Mouse (Mus musculus) midbrain, embryonic 12.5 days (tissue): Measurements from ENCODE around the gene Cfap69. TPM values are rescaled to one million over a fixed set of nuclear protein-coding genes. Genes with fewer than 3 reads are reported as not detected.
A peak's percentile ranks its signal among the peaks of the same experiment; 100 is the strongest.

Experiments
- ATAC-seq: fragments of 200-750 bp; cut with Nextera tagmentation; 2 replicates; pipeline ENCODE4 v1.8.0; 2017; ENCODE audit warnings: low read depth, moderate TSS enrichment, moderate library complexity; ENCODE audit not compliant: low FRiP score
- H3K27ac ChIP-seq: fragments of 300-500 bp; sonication (generic); replicated peaks from 2 replicates; pipeline ENCODE4 v1.5.1; 2016; ENCODE audit warnings: mild to moderate bottlenecking
- H3K27me3 ChIP-seq: fragments of 300-500 bp; sonication (generic); 2 replicates; pipeline ENCODE4 v1.6.1; 2016; ENCODE audit warnings: mild to moderate bottlenecking
- H3K36me3 ChIP-seq: fragments of 300-500 bp; sonication (generic); 2 replicates; pipeline ENCODE4 v1.6.1; 2016
- H3K4me1 ChIP-seq: fragments of 300-500 bp; sonication (generic); 2 replicates; pipeline ENCODE4 v1.6.1; 2016
- H3K4me2 ChIP-seq: fragments of 300-500 bp; sonication (generic); replicated peaks from 2 replicates; pipeline ENCODE4 v1.6.1; 2016; ENCODE audit warnings: mild to moderate bottlenecking, moderate library complexity
- H3K4me3 ChIP-seq: fragments of 300-500 bp; sonication (generic); 2 replicates; pipeline ENCODE4 v1.5.1; 2016; ENCODE audit warnings: mild to moderate bottlenecking
- H3K9ac ChIP-seq: fragments of 300-500 bp; sonication (generic); replicated peaks from 2 replicates; pipeline ENCODE4 v1.6.1; 2016; ENCODE audit warnings: mild to moderate bottlenecking, moderate library complexity
- H3K9me3 ChIP-seq: fragments of 300-500 bp; sonication (generic); 2 replicates; pipeline ENCODE4 v1.6.1; 2016; ENCODE audit warnings: mild to moderate bottlenecking
- WGBS: fragments of 180-500 bp; shearing (Covaris S2); methylation state at CpG from one replicate; pipeline ENCODE4 v1.1.7; 2016; 5-methylcytosine and 5-hydroxymethylcytosine counted together
- polyA plus RNA-seq: library from polyadenylated mRNA; unstranded; fragments of >200 nt; fragmentation: Nextera tagmentation; extraction: Ambion mirVana; gene quantifications from 2 replicates; pipeline ENCODE4 v1.2.1, GENCODE M21; 2016

Gene Cfap69
- polyA plus RNA-seq, result 5.8 and 8.7 TPM in 2 replicates

- Histone ChIP-seq H3K4me2 (peak within 1 kb of the TSS; percentile 90), H3K27ac (peak within 1 kb of the TSS; percentile 46; the same call in 1 of the 2 replicates)
Observed at GRCm38 (mm10) chr5:5663655-5664370, at the start of gene Cfap69. TSS of gene Cfap69 (minus strand) at chr5:5664239.

DNA sequence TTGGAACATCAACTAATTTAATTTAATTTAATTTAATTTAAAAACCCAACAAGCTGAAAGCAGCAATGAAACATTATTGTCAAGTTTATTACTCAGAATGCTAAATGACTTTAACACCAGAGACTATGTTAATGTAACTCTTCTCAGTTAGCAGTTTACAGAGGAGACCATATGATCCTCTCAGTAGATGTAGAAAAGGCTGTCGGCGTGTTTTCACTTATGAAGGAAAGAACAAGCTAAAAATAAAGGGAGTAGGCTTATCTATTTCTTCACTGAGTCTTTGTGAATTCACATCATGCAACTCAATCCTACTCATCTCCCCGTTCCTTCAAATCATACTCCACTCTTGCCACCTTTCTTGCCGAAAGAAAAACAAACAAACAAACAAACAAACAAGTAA lies 47.0 kb upstream of the Cfap69 start:
- Histone ChIP-seq H3K27ac (no peak overlapping the region), H3K4me1 (no peaks in the 10 kb centered on the region), H3K4me3 (no peak overlapping the region), H3K4me2 (no peak overlapping the region), H3K9me3 (no peaks in the 10 kb centered on the region), H3K27me3 (no peaks in the 10 kb centered on the region), H3K36me3 (no peaks in the 10 kb centered on the region), H3K9ac (no peak overlapping the region)
- 88% methylated on average over 4 of the region's 4 CpGs for WGBS
- no peak for ATAC-seq

More at GRCm38 (mm10) chr5:5663655-5664370, at the start of gene Cfap69:
- H3K9ac ChIP-seq, result peak within 1 kb of the TSS; percentile 77
- no peaks in the 10 kb centered on the region for H3K9me3 ChIP-seq
- peaks cover 11% of the 10 kb centered on the region for H3K4me1 ChIP-seq
- peak; percentile 99 for ATAC-seq
- H3K36me3 ChIP-seq, result 0 out of 2 replicates have a peak, but pooled peaks cover 2% of the 10 kb centered on the region
- 0% methylated on average over 42 of the region's 48 CpGs for WGBS
- H3K4me3 ChIP-seq, result peak within 1 kb of the TSS; percentile 78
- H3K27me3 ChIP-seq, result 0 out of 2 replicates have a peak, but pooled peaks cover 4% of the 10 kb centered on the region

DNA sequence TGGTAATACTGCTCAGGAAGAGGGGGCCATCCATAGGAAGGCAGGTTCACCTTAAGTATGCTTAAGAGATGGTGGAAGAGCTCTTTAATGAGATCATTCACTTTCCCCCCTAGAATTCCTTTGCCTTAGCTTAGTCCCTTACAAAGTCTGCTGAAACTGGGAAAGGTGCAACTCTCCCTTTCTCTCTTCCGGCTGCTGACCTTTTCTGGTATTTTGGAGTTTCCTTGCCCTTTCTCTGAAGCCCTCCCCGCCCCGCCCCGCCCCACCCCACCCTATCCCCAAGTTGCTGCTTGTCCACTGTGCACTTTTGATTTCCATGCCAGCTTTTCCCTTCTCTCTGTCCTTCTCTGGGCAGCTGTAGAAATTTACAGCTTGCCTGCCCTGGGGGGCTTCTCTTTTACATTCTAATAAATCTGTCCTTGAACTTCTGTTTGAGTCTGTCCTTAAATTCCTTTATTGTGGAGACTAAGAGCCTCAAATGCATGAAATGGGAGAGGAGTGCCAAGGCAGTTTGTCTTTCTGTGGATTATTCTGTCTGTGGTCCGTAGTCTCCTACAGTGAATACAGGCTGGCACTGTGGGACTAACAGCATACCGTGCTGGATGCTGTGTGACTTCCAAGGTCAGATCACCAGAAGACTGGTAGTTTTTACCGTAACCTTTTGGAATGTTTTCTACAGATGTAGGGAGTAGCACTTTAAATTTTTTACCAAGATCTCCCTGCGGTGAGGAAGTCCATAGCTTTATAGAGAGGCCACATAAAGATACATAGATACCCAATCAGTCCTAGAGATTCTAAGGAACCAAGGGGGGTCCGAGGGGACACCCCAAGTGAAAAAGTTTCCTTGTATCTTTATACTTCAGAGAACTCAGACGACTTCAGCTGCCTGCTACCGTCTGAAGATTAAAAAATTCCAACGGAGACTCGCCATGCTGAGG lies 43.6 kb upstream of the Cfap69 start:
- Histone ChIP-seq H3K4me2 (no peak overlapping the region), H3K27me3 (no peaks in the 10 kb centered on the region), H3K9ac (no peak overlapping the region), H3K4me1 (no peaks in the 10 kb centered on the region), H3K27ac (no peak overlapping the region), H3K36me3 (no peaks in the 10 kb centered on the region), H3K4me3 (no peak overlapping the region), H3K9me3 (no peaks in the 10 kb centered on the region)
- WGBS, result 61% methylated on average over 13 of the region's 13 CpGs
- ATAC-seq, result no peak

- whole genome bisulfite sequencing, result 51% methylated on average over 2 of the region's 2 CpGs
- Histone ChIP-seq H3K4me1 (no peaks in the 10 kb centered on the region), H3K9ac (no peak overlapping the region), H3K9me3 (no peaks in the 10 kb centered on the region), H3K36me3 (no peaks in the 10 kb centered on the region), H3K4me3 (no peak overlapping the region), H3K27ac (no peak overlapping the region), H3K27me3 (no peaks in the 10 kb centered on the region), H3K4me2 (no peak overlapping the region)
- 0 out of 2 replicates have a peak, but pooled peaks have one; percentile 27 for ATAC-seq
Observed at GRCm38 (mm10) chr5:5705019-5705418, 41.0 kb upstream of the Cfap69 start.

GRCm38 (mm10) chr5:5700386-5700785 lies 36.3 kb upstream of the Cfap69 start:
- no peaks in the 10 kb centered on the region for H3K4me1 ChIP-seq
- no peak overlapping the region for H3K4me2 ChIP-seq
- no peak overlapping the region for H3K27ac ChIP-seq
- H3K9ac ChIP-seq, result no peak overlapping the region
- H3K9me3 ChIP-seq, result no peaks in the 10 kb centered on the region
- no peaks in the 10 kb centered on the region for H3K36me3 ChIP-seq
- 69% methylated on average over 2 of the region's 2 CpGs for whole genome bisulfite sequencing
- no peak overlapping the region for H3K4me3 ChIP-seq
- ATAC-seq, result no peak
- no peaks in the 10 kb centered on the region for H3K27me3 ChIP-seq

- Histone ChIP-seq H3K27ac (no peak overlapping the region), H3K27me3 (no peaks in the 10 kb centered on the region), H3K9ac (no peak overlapping the region), H3K9me3 (no peaks in the 10 kb centered on the region), H3K4me3 (no peak overlapping the region), H3K4me2 (no peak overlapping the region), H3K36me3 (no peaks in the 10 kb centered on the region), H3K4me1 (no peaks in the 10 kb centered on the region)
- no peak for ATAC-seq
- 70% methylated on average over 3 of the region's 3 CpGs for WGBS
Observed at GRCm38 (mm10) chr5:5698830-5699229, 34.8 kb upstream of the Cfap69 start.

GRCm38 (mm10) chr5:5695401-5695942 lies 31.4 kb upstream of the Cfap69 start:
- ATAC-seq, result no peak
- H3K36me3 ChIP-seq, result no peaks in the 10 kb centered on the region
- no peak overlapping the region for H3K9ac ChIP-seq
- 91% methylated on average over 5 of the region's 5 CpGs for WGBS
- H3K4me3 ChIP-seq, result no peak overlapping the region
- peaks cover 3% of the 10 kb centered on the region; the same call in 1 of the 2 replicates for H3K27me3 ChIP-seq
- no peaks in the 10 kb centered on the region for H3K9me3 ChIP-seq
- no peak overlapping the region for H3K4me2 ChIP-seq
- H3K4me1 ChIP-seq, result no peaks in the 10 kb centered on the region
- no peak overlapping the region for H3K27ac ChIP-seq

DNA sequence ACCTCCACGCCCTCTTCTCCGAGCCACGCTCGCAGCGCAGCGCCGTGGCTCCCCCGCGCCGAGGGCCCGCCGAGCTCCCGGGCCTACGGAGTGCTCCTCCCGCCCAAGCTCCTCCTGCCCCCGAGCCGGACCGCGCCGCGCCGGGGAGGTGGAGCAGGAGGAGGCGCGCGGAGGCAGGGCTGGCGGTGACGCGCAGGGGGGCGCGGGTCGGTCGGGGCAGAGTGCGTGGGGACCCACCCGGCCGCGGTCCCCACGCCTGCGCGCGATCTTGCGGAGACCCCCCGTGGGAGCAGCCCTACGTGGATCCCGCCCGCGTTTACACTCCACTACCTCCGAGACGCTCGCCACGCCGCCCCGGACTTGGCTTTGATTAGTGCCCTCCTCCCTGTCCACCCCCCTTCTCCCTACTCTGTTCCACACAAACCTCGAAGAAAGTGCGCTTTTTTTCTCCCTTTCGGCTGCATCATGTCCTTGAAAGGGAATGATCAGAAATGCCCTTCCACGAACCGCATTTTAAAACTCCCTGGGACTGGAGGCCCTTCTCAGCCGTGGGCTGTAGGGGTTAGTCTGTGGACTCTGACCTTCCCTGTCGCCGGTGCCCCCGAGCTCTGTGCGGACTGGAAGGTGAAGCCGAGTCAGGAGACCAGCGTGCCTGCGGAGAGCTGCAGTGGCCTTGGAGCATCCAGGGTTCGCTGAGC lies 30.1 kb upstream of the Cfap69 start, which contains the start of gene Steap2:
Gene Steap2, minus strand, starts transcription at position 623 of the 698 bp plus-strand sequence.
- peaks cover 3% of the 10 kb centered on the region; the same call in 1 of the 2 replicates for H3K27me3 ChIP-seq
- H3K36me3 ChIP-seq, result no peaks in the 10 kb centered on the region
- peak within 1 kb of the TSS; percentile 69 for H3K4me3 ChIP-seq
- H3K4me1 ChIP-seq, result no peaks in the 10 kb centered on the region
- peak within 1 kb of the TSS; percentile 83 for H3K9ac ChIP-seq
- WGBS, result under 1% methylated on average over 52 of the region's 66 CpGs
- H3K27ac ChIP-seq, result peak within 1 kb of the TSS; percentile 40; the same call in 1 of the 2 replicates
- H3K4me2 ChIP-seq, result peak within 1 kb of the TSS; percentile 91
- H3K9me3 ChIP-seq, result no peaks in the 10 kb centered on the region
- ATAC-seq, result peak; percentile 92

DNA sequence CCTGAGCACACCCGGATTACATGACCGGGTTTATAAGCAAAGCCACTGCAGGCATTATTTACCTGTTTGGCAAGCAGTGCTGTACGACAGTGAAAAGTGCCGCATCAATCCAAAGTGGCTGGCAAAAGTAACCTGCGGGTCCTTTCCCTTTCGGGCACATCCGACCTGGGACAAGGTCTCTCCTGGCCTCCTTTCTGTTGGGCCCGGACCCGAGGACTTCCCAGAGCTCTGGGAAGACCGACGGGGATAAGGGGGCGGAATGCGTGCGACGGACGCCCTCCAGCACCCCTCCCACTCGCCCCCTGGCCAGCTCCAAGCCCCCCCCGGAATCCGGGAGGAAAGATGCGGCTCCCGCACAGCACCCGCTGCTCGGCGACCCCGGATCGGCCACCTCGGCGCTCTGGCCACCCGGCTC lies 29.5 kb upstream of the Cfap69 start:
- Histone ChIP-seq H3K4me2 (peak overlapping the region; percentile 91), H3K36me3 (no peaks in the 10 kb centered on the region), H3K4me1 (no peaks in the 10 kb centered on the region), H3K27me3 (peaks cover 3% of the 10 kb centered on the region; the same call in 1 of the 2 replicates), H3K9ac (peak overlapping the region; percentile 83), H3K27ac (peak overlapping the region; percentile 40; the same call in 1 of the 2 replicates), H3K4me3 (peak overlapping the region; percentile 69), H3K9me3 (no peaks in the 10 kb centered on the region)
- peak; percentile 70 for ATAC-seq
- under 1% methylated on average over 29 of the region's 29 CpGs for WGBS

DNA sequence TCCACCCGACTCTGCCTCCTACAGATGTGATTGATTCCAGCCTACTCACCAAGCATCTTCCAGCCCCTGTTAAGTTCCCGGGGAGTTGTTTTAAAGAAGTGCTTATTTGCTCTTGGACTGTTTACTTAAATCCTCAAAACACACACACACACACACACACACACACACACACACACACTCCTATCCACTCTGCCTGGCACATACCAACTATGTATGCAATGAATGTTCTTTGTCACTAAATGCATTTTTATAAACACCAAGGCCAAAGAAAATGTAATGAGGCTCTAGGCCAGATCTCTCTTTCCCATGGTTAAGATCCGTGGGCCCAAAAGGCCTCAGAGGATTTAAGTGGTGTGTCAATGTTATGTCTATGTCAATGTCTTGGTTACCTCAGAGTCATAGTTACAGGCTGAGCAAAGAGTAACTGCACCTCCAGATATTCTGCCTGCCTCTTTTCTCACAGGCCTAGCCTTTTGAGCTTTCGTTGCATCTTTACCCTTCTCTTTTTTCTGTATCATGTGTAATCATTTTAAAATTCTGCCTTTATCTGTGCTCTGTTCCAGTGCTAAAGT lies 28.2 kb upstream of the Cfap69 start:
- ATAC-seq, result no peak

More for the DNA sequence above, 28.2 kb upstream of the Cfap69 start:
- no peak overlapping the region for H3K9ac ChIP-seq
- WGBS, result 64% methylated on average over 4 of the region's 4 CpGs
- peaks cover 3% of the 10 kb centered on the region; the same call in 1 of the 2 replicates for H3K27me3 ChIP-seq
- no peaks in the 10 kb centered on the region for H3K4me1 ChIP-seq
- H3K27ac ChIP-seq, result no peak overlapping the region
- no peak overlapping the region for H3K4me2 ChIP-seq
- H3K36me3 ChIP-seq, result no peaks in the 10 kb centered on the region
- no peak overlapping the region for H3K4me3 ChIP-seq
- no peaks in the 10 kb centered on the region for H3K9me3 ChIP-seq
